Mouse (Mus musculus) heart, postnatal 0 days (tissue): ENCODE measurements around the gene Lama4. TPM values are rescaled to one million over a fixed set of nuclear protein-coding genes. Genes with fewer than 3 reads are reported as not detected.

ENCODE experiments used
- ATAC-seq: fragments of 200-750 bp; cut with Nextera tagmentation; 2 replicates; pipeline ENCODE4 v1.8.0; 2017; ENCODE audit warnings: low read depth, moderate number of reproducible peaks, moderate library complexity; ENCODE audit not compliant: insufficient read depth
- DNase-seq: peaks from one replicate; pipeline ENCODE4 v3.0.0-alpha.2; 2016; ENCODE audit warnings: low spot score
- H3K27ac ChIP-seq: fragments of 300-500 bp; sonication (generic); 2 replicates; pipeline ENCODE4 v1.5.1; 2014; ENCODE audit warnings: low read depth, mild to moderate bottlenecking
- H3K27me3 ChIP-seq: fragments of 300-500 bp; sonication (generic); 2 replicates; pipeline ENCODE4 v1.6.1; 2014; ENCODE audit warnings: low read length, mixed read lengths; ENCODE audit not compliant: control insufficient read depth, insufficient read depth
- H3K36me3 ChIP-seq: fragments of 300-500 bp; sonication (generic); replicated peaks from 2 replicates; pipeline ENCODE4 v1.6.1; 2014; ENCODE audit warnings: low read length, mixed read lengths; ENCODE audit not compliant: control insufficient read depth, insufficient read depth
- H3K4me1 ChIP-seq: fragments of 300-500 bp; sonication (generic); 2 replicates; pipeline ENCODE4 v1.6.1; 2014; ENCODE audit warnings: antibody characterized with exemption; ENCODE audit not compliant: control insufficient read depth, insufficient read depth
- H3K4me2 ChIP-seq: fragments of 300-500 bp; sonication (generic); 2 replicates; pipeline ENCODE4 v1.6.1; 2014; ENCODE audit warnings: low read depth, mild to moderate bottlenecking, low read length, moderate library complexity
- H3K4me3 ChIP-seq: fragments of 300-500 bp; sonication (generic); 2 replicates; pipeline ENCODE4 v1.5.1; 2014; ENCODE audit warnings: low read depth, low read length
- H3K9ac ChIP-seq: fragments of 300-500 bp; sonication (generic); replicated peaks from 2 replicates; pipeline ENCODE4 v1.6.1; 2014; ENCODE audit warnings: low read depth, low read length, mixed read lengths
- H3K9me3 ChIP-seq: fragments of 300-500 bp; sonication (generic); replicated peaks from 2 replicates; pipeline ENCODE4 v1.6.1; 2016; ENCODE audit warnings: low read length; ENCODE audit not compliant: control insufficient read depth
- CTCF ChIP-seq: IDR thresholded peaks from 2 replicates; pipeline ENCODE4 v1.5.1; 2016; ENCODE audit warnings: antibody characterized with exemption, control low read depth, low read depth
- EP300 ChIP-seq: IDR thresholded peaks from 2 replicates; pipeline ENCODE4 v1.6.1; 2016; ENCODE audit warnings: antibody characterized with exemption, low read depth
- WGBS: fragments of 180-500 bp; shearing (Covaris S2); extraction: QIAGEN DNeasy Blood & Tissue Kit; methylation state at CpG from one replicate; pipeline ENCODE4 v1.1.7; 2014; 5-methylcytosine and 5-hydroxymethylcytosine counted together
- polyA plus RNA-seq: library from polyadenylated mRNA; unstranded; fragments of >200 nt; fragmentation: Nextera tagmentation; extraction: Ambion mirVana; gene quantifications from 2 replicates; pipeline ENCODE4 v1.2.1, GENCODE M21; 2015
- total RNA-seq: library from RNA; depleted of rRNA; stranded (reverse); fragments of >200 nt; gene quantifications from 2 replicates; pipeline ENCODE4 v1.2.3, GENCODE M21; 2014; ENCODE audit warnings: low replicate concordance; rRNA removed

Gene Lama4
- total and polyA plus RNA-seq, 2 experiments from 2014 or later: 72.2 to 120 TPM

- TF ChIP-seq EP300 (no peak), CTCF (no peak)
- no peak overlapping the region for H3K4me2 ChIP-seq
- no peaks in the 10 kb centered on the region for H3K27me3 ChIP-seq
- no peaks in the 10 kb centered on the region for H3K4me1 ChIP-seq
- no peak overlapping the region for H3K27ac ChIP-seq
- H3K4me3 ChIP-seq: no peak overlapping the region
- no peaks in the 10 kb centered on the region for H3K36me3 ChIP-seq
- H3K9me3 ChIP-seq: no peaks in the 10 kb centered on the region
- DNase-seq (no peak), ATAC-seq (no peak)
- WGBS: 88% methylated on average over 5 of the region's 5 CpGs
- no peak overlapping the region for H3K9ac ChIP-seq
Measured at GRCm38 (mm10) chr10:39156719-39157118, 191.4 kb downstream of the Lama4 start.

DNA sequence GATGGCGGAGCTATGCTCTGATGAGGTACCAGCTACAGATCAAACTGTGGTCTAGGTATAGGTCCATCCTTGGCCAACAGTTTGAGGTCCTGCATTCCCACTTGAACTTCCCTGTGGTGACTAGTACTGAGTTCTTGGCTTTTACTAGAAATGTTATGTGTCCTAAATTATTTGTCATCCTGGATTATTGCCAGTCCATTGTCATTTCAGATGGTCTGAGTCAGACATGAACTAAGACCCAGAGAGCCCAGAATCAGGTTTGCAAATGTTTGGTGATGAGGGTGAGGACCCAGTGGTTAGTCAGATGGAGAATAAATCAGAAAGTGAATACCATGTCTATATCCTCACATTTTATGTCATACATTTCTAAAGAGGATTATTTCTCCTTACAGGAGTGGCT is 192.0 kb downstream of the Lama4 start:
- no peak for TF ChIP-seq EP300
- TF ChIP-seq CTCF: no peak
- Histone ChIP-seq H3K36me3 (no peaks in the 10 kb centered on the region), H3K27me3 (no peaks in the 10 kb centered on the region), H3K9ac (no peak overlapping the region), H3K4me1 (no peaks in the 10 kb centered on the region), H3K27ac (no peak overlapping the region), H3K4me3 (no peak overlapping the region), H3K9me3 (no peaks in the 10 kb centered on the region), H3K4me2 (no peak overlapping the region)
- ATAC-seq (no peak), DNase-seq (no peak)
- 83% methylated on average over 1 of the region's 1 CpGs for WGBS

DNA sequence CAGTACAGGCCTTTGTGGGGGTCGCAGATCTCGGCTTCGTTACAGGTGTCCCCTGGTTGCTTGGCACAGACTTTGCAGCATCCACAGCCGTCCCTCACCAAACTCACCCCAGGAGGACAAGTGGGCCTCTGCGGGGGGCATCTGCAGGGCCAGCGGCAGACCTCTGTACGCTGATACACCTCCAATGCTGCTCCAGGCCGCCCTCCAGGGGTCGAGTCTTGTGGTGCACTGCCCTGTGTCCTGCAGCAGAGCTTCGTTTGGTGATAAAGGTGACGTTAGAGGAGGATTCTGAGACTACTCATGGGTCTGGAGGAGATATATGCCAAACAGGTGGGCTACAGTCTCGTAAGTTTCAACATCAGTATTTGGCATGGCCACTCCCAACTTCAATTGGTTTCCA is 193.0 kb downstream of the Lama4 start:
- WGBS: 57% methylated on average over 12 of the region's 12 CpGs
- no peak overlapping the region for H3K9ac ChIP-seq
- H3K27me3 ChIP-seq: no peaks in the 10 kb centered on the region
- H3K9me3 ChIP-seq: no peaks in the 10 kb centered on the region
- no peaks in the 10 kb centered on the region for H3K36me3 ChIP-seq
- TF ChIP-seq CTCF (no peak), EP300 (no peak)
- DNase-seq (no peak), ATAC-seq (no peak)
- no peak overlapping the region for H3K4me3 ChIP-seq
- no peaks in the 10 kb centered on the region for H3K4me1 ChIP-seq
- H3K4me2 ChIP-seq: no peak overlapping the region
- no peak overlapping the region for H3K27ac ChIP-seq

Other genes starting within 250 kb of the Lama4 start
- gene Rfpl4b, start 143.7 kb upstream of the Lama4 start, total RNA-seq: not detected in 2 replicates
- gene Rfpl4b, start 143.7 kb upstream of the Lama4 start, polyA plus RNA-seq: not detected in 2 replicates
- 0.35 and 5.2 TPM in 2 replicates for gene Fam229b, start 168.4 kb downstream of the Lama4 start, total RNA-seq
- gene Fam229b, start 168.4 kb downstream of the Lama4 start, polyA plus RNA-seq: 14.8 and 15.1 TPM in 2 replicates
- gene Tube1, start 168.5 kb downstream of the Lama4 start, total RNA-seq: 1.7 and 2.0 TPM in 2 replicates
- gene Tube1, start 168.5 kb downstream of the Lama4 start, polyA plus RNA-seq: 1.6 and 1.9 TPM in 2 replicates
- not detected in 2 replicates for gene Ccn6, start 198.3 kb downstream of the Lama4 start, total RNA-seq
- gene Ccn6, start 198.3 kb downstream of the Lama4 start, polyA plus RNA-seq: not detected in 2 replicates